Mouse (Mus musculus) liver, embryonic 11.5 days (tissue): ENCODE results near the gene Pbx2. TPM values are rescaled to one million over a fixed set of nuclear protein-coding genes. Genes with fewer than 3 reads are reported as not detected.

Experiments
- ATAC-seq: fragments of 200-750 bp; cut with Nextera tagmentation; replicated peaks from 2 replicates; pipeline ENCODE4 v1.8.0; 2017; ENCODE audit warnings: moderate number of reproducible peaks, mild to moderate bottlenecking, moderate TSS enrichment, moderate library complexity; ENCODE audit not compliant: low FRiP score
- DNase-seq: peaks from one replicate; pipeline ENCODE4 v3.0.0-alpha.2; 2017; ENCODE audit warnings: low spot score
- H3K27ac ChIP-seq: fragments of 300-500 bp; sonication (generic); 2 replicates; pipeline ENCODE4 v1.5.1; 2014; ENCODE audit warnings: mild to moderate bottlenecking, low read depth, low read length, control low read depth
- H3K27me3 ChIP-seq: fragments of 300-500 bp; sonication (generic); replicated peaks from 2 replicates; pipeline ENCODE4 v1.6.1; 2014; ENCODE audit warnings: low read length, mixed read lengths; ENCODE audit not compliant: control insufficient read depth, insufficient read depth
- H3K36me3 ChIP-seq: fragments of 300-500 bp; sonication (generic); 2 replicates; pipeline ENCODE4 v1.6.1; 2014; ENCODE audit warnings: mild to moderate bottlenecking, low read length, moderate library complexity, mixed read lengths; ENCODE audit not compliant: control insufficient read depth, insufficient read depth
- H3K4me1 ChIP-seq: fragments of 300-500 bp; sonication (generic); replicated peaks from 2 replicates; pipeline ENCODE4 v1.6.1; 2014; ENCODE audit warnings: low read length, mixed read lengths; ENCODE audit not compliant: control insufficient read depth, insufficient read depth
- H3K4me2 ChIP-seq: fragments of 300-500 bp; sonication (generic); 2 replicates; pipeline ENCODE4 v1.6.1; 2014; ENCODE audit warnings: mild to moderate bottlenecking, control low read depth, moderate library complexity
- H3K4me3 ChIP-seq: fragments of 300-500 bp; sonication (generic); 2 replicates; pipeline ENCODE4 v1.5.1; 2014; ENCODE audit warnings: low read depth, low read length, control low read depth
- H3K9ac ChIP-seq: fragments of 300-500 bp; sonication (generic); 2 replicates; pipeline ENCODE4 v1.6.1; 2014; ENCODE audit warnings: low read depth, low read length, control low read depth
- H3K9me3 ChIP-seq: fragments of 300-500 bp; sonication (generic); 2 replicates; pipeline ENCODE4 v1.6.1; 2016; ENCODE audit warnings: low read length, inconsistent platforms, mixed read lengths; ENCODE audit not compliant: control insufficient read depth
- WGBS: fragments of 180-500 bp; shearing (Covaris S2); extraction: QIAGEN DNeasy Blood & Tissue Kit; methylation state at CpG from one replicate; pipeline ENCODE4 v1.1.7; 2014; 5-methylcytosine and 5-hydroxymethylcytosine counted together
- polyA plus RNA-seq: library from polyadenylated mRNA; unstranded; fragments of >200 nt; fragmentation: Nextera tagmentation; extraction: Ambion mirVana; gene quantifications from 2 replicates; pipeline ENCODE4 v1.2.1, GENCODE M21; 2014

The Pbx2 gene
- polyA plus RNA-seq, 1 experiment from 2014 or later = 11.4 TPM

DNA sequence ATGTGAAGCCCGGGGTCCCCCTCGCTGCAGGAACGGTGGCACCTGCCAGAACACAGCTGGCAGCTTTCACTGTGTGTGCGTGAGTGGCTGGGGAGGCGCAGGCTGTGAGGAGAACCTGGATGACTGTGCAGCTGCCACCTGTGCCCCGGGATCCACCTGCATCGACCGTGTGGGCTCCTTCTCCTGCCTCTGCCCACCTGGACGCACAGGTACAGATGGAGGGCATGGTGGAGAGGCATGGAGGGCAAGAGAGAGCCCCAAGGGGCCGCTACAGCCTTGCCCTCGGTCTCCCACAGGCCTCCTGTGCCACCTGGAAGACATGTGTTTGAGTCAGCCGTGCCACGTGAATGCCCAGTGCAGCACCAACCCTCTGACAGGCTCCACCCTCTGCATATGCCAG is 22.6 kb upstream of the Pbx2 start:
- peaks cover 6% of the 10 kb centered on the region for H3K4me1 ChIP-seq
- H3K9me3 ChIP-seq = no peaks in the 10 kb centered on the region
- H3K27me3 ChIP-seq = peaks cover 8% of the 10 kb centered on the region; the same call in 1 of the 2 replicates
- no peak overlapping the region for H3K4me3 ChIP-seq
- H3K4me2 ChIP-seq = no peak overlapping the region
- no peak for ATAC-seq
- no peaks in the 10 kb centered on the region for H3K36me3 ChIP-seq
- no peak overlapping the region for H3K9ac ChIP-seq
- WGBS = 83% methylated on average over 13 of the region's 13 CpGs
- no peak overlapping the region for H3K27ac ChIP-seq
- no peak for DNase-seq

DNA sequence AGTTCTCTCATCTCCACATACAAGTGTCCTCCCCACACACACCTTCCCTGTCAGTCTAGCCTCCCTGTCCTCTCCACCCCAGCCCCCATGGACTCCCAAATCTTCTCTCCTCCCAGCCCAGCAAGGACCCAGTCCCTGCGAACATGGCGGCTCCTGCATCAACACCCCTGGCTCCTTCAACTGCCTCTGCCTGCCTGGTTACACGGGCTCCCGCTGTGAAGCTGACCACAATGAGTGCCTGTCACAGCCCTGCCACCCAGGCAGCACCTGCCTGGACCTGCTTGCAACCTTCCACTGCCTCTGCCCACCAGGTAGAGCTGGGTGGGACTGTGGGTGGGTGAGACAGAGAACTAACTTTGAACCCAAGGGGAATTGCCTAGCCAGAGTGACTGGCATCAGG is 21.1 kb upstream of the Pbx2 start:
- peaks cover 8% of the 10 kb centered on the region; the same call in 1 of the 2 replicates for H3K27me3 ChIP-seq
- H3K4me3 ChIP-seq = no peak overlapping the region
- no peak for ATAC-seq
- H3K9me3 ChIP-seq = no peaks in the 10 kb centered on the region
- no peak overlapping the region for H3K9ac ChIP-seq
- no peak for DNase-seq
- 60% methylated on average over 4 of the region's 4 CpGs for WGBS
- H3K4me1 ChIP-seq = no peaks in the 10 kb centered on the region
- no peaks in the 10 kb centered on the region for H3K36me3 ChIP-seq
- no peak overlapping the region for H3K4me2 ChIP-seq
- no peak overlapping the region for H3K27ac ChIP-seq

DNA sequence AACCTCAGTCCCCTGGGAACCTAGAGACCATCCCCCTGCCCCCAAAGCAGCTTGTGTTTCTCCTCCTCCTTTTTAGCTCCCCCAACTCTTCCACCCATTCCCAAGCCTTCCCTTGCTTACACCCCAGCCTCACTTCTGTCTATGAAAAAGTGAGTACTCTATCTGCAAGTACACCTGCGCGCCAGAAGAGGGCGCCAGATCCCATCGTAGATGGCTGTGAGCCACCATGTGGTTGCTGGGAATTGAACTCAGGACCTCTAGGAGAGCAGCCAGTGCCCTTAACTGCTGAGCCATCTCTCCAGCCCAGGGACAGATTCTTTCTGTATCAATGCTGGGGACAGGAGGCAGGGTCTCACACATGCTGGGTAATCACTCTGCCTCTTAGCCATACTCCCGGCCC is 19.2 kb upstream of the Pbx2 start:
- H3K27me3 ChIP-seq = peaks cover 4% of the 10 kb centered on the region; the same call in 1 of the 2 replicates
- H3K27ac ChIP-seq = no peak overlapping the region
- H3K36me3 ChIP-seq = no peaks in the 10 kb centered on the region
- 11% methylated on average over 5 of the region's 5 CpGs for WGBS
- H3K4me3 ChIP-seq = no peak overlapping the region
- no peak for DNase-seq
- H3K9me3 ChIP-seq = no peaks in the 10 kb centered on the region
- no peak overlapping the region for H3K4me2 ChIP-seq
- H3K9ac ChIP-seq = no peak overlapping the region
- H3K4me1 ChIP-seq = no peaks in the 10 kb centered on the region
- ATAC-seq = no peak

DNA sequence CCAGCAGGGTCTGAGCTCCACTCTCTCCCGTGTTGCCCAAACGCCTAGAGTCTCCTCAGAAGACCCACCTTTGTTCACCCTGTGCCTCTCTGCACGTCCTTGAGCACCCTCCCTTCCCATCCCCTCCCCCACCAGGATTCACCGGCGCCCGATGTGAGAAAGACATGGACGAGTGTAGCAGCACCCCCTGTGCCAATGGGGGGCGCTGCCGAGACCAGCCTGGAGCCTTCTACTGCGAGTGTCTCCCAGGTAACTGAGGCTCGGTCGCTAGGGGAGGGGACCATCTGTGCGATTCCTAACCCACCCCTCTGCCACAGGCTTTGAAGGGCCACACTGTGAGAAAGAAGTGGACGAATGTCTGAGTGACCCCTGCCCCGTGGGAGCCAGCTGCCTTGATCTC is 18.7 kb upstream of the Pbx2 start:
- Histone ChIP-seq H3K4me1 (no peaks in the 10 kb centered on the region), H3K9me3 (no peaks in the 10 kb centered on the region), H3K9ac (no peak overlapping the region), H3K27me3 (no peaks in the 10 kb centered on the region; the same call in 1 of the 2 replicates), H3K36me3 (no peaks in the 10 kb centered on the region), H3K27ac (no peak overlapping the region), H3K4me2 (no peak overlapping the region), H3K4me3 (no peak overlapping the region)
- ATAC-seq (no peak), DNase-seq (no peak)
- 24% methylated on average over 15 of the region's 15 CpGs for WGBS

DNA sequence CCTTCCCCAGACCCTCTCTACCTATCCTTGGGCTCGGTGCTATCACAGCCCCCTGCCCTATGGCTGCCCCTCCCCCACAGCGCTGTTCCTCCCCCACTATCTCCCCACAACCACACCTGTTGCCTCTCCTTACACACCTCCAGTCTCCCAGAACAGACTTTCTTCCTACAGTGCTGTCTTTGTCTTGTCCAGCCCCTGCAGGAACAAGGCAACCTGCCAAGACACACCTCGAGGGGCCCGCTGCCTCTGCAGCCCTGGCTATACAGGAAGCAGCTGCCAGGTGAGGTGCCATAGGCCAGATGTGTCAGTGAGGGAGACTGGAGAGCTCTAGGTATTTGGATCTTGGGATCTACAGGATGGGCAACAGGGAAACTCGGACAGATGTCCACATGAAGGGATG is 14.5 kb upstream of the Pbx2 start:
- Histone ChIP-seq H3K27ac (no peak overlapping the region), H3K27me3 (no peaks in the 10 kb centered on the region), H3K4me1 (no peaks in the 10 kb centered on the region), H3K9ac (no peak overlapping the region), H3K9me3 (no peaks in the 10 kb centered on the region), H3K4me3 (no peak overlapping the region), H3K36me3 (no peaks in the 10 kb centered on the region; the same call in 1 of the 2 replicates), H3K4me2 (no peak overlapping the region)
- no peak for DNase-seq
- no peak for ATAC-seq
- 59% methylated on average over 5 of the region's 5 CpGs for WGBS

DNA sequence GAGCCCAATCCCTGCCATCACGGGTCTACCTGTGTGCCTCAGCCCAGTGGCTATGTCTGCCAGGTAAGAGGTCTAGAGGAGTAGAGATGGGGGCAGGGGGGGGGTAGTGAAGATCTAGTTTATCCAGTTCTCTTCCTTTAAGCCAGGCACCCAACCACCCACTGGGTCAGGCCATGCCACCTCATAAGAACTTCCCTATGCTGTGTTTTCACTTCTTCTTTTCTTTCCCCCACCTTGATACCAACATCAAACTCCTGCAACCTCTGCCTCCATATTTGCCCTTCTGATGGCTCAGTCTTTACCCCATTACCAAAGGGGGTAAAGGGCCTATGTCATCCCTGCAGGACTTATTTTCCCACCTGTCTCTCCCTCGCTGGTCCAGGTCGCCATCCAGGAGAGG is 13.0 kb upstream of the Pbx2 start:
- ATAC-seq = no peak
- 88% methylated on average over 3 of the region's 3 CpGs for WGBS
- no peak overlapping the region for H3K9ac ChIP-seq
- no peaks in the 10 kb centered on the region; the same call in 1 of the 2 replicates for H3K36me3 ChIP-seq
- DNase-seq = no peak
- H3K27me3 ChIP-seq = no peaks in the 10 kb centered on the region
- H3K27ac ChIP-seq = no peak overlapping the region
- H3K4me2 ChIP-seq = no peak overlapping the region
- H3K9me3 ChIP-seq = no peaks in the 10 kb centered on the region
- no peak overlapping the region for H3K4me3 ChIP-seq
- no peaks in the 10 kb centered on the region for H3K4me1 ChIP-seq

DNA sequence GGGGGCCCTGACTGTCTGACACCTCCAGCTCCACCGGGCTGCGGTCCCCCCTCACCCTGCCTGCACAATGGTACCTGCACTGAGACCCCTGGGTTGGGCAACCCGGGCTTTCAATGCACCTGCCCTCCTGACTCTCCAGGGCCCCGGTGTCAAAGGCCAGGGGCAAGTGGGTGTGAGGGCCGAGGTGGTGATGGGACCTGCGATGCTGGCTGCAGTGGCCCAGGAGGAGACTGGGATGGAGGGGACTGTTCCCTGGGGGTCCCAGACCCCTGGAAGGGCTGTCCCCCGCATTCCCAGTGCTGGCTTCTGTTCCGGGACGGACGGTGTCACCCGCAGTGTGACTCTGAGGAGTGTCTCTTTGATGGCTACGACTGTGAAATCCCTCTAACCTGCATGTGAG is 8.5 kb upstream of the Pbx2 start:
- ATAC-seq = no peak
- H3K36me3 ChIP-seq = no peaks in the 10 kb centered on the region; the same call in 1 of the 2 replicates
- no peak overlapping the region for H3K4me2 ChIP-seq
- no peaks in the 10 kb centered on the region for H3K9me3 ChIP-seq
- H3K27ac ChIP-seq = no peak overlapping the region
- 82% methylated on average over 12 of the region's 12 CpGs for WGBS
- no peak overlapping the region for H3K9ac ChIP-seq
- H3K27me3 ChIP-seq = no peaks in the 10 kb centered on the region
- no peak overlapping the region for H3K4me3 ChIP-seq
- peaks cover 6% of the 10 kb centered on the region for H3K4me1 ChIP-seq
- DNase-seq = no peak

DNA sequence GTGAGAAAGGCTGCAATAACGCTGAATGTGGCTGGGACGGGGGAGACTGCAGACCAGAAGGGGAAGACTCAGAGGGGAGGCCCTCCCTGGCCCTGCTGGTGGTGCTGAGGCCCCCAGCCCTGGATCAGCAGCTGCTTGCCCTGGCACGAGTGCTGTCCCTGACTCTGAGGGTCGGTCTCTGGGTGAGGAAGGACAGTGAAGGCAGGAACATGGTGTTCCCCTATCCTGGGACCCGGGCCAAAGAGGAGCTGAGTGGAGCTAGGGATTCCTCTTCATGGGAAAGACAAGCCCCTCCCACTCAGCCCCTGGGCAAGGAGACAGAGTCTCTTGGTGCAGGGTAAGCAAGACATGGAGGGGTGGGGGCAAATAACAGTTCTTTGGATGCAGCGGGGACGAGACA is 7.7 kb upstream of the Pbx2 start:
- no peak overlapping the region for H3K4me2 ChIP-seq
- H3K9me3 ChIP-seq = no peaks in the 10 kb centered on the region
- H3K27ac ChIP-seq = no peak overlapping the region
- ATAC-seq (no peak), DNase-seq (no peak)
- no peak overlapping the region for H3K9ac ChIP-seq
- 62% methylated on average over 7 of the region's 7 CpGs for WGBS
- H3K36me3 ChIP-seq = no peaks in the 10 kb centered on the region
- no peak overlapping the region for H3K4me3 ChIP-seq
- no peaks in the 10 kb centered on the region for H3K27me3 ChIP-seq
- peaks cover 9% of the 10 kb centered on the region for H3K4me1 ChIP-seq

DNA sequence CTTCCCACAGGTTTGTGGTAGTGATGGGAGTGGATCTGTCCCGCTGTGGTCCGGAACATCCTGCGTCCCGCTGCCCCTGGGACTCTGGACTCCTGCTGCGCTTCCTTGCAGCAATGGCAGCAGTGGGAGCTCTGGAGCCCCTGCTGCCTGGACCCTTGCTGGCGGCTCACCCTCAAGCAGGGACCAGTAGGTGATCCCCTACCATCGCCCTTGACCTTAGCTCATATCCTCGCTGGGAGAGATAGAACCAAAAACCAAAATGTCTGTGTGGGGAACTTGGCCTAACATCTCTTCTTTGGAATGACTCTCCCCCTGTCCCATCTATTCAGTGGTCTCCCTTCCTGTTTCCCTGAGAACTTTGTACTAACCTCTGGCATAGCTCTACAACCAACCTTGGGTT is 7.2 kb upstream of the Pbx2 start:
- 87% methylated on average over 8 of the region's 8 CpGs for WGBS
- ATAC-seq (no peak), DNase-seq (no peak)
- Histone ChIP-seq H3K4me1 (peaks cover 13% of the 10 kb centered on the region), H3K27ac (no peak overlapping the region), H3K27me3 (no peaks in the 10 kb centered on the region), H3K4me3 (no peak overlapping the region), H3K9me3 (no peaks in the 10 kb centered on the region), H3K9ac (no peak overlapping the region), H3K36me3 (no peaks in the 10 kb centered on the region), H3K4me2 (no peak overlapping the region)
